Mouse (Mus musculus): ENCODE measurements around the gene Dgki.

Dgki gene

DNA sequence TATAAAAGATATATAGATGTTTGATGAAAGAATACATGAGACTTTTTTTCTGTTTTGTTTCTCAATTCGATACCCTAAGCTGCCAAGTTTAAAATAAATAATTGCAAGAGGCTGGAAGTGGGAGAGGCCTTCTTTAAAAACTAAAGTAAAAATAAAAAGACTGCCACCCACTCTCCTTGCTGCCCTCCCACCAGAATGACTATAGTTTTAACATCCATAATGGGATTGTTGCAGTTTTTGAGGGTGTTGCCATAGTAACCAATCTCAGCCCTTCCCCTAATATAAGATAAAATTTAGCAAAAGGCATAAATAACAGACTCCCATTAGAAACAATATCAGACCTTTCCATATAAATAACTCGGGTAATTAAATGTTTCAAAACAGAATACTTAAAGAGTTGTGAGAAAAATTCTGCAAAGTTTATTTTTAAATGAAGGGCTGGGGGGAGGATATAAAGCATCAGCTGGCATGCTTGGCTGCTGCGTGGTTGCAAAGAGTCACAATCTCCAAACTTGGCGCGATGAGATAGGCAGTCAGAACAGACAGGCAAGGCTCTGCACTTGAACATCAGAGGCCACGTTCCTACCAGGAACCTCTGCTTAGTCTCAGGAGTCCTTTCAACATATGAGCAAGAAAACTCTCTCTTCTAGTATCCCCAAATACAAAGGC, 57.8 kb downstream of the Dgki start:
- no peak for DNase-seq (ENCODE audit: low spot score)

DNA sequence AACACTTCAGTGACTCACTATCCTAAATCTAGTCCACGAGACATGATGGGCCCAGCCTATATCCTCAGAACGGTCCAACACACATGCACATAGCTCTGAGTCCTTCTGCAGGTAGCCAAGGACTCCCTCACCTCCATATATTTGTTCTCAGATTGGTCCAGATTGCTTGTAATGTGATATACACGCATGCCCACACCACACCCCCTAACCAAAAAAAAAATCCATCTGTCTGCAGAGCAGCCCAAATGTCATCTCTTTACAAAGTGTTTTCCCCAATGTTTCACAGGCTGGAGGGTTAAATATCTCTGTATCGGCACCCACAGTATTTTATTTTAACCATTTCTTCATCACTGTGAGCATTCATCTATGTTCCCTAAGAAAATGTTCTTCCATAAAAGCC, 58.5 kb downstream of the Dgki start:
- DNase-seq (ENCODE audit: low spot score): no peak

DNA sequence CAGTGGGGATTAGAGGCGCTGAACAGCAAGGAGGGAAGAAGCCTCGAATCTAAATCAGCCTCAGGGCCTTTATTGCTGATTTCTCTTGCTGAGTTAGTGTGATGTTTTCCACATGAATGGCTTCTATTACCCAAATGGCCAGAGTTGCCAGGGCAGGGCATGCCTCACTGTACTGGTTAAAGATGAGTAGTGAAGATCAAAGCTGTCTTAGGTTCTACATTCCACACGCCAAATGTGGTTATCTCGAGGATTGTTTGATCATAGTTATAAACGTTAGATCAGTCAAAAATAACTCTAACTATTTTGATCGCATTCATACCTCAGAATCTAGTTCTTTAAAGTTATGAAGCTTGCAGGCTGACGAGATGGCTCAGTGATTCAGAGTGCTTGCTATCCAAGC, 59.8 kb downstream of the Dgki start:
- DNase-seq (ENCODE audit: low spot score): no peak

DNA sequence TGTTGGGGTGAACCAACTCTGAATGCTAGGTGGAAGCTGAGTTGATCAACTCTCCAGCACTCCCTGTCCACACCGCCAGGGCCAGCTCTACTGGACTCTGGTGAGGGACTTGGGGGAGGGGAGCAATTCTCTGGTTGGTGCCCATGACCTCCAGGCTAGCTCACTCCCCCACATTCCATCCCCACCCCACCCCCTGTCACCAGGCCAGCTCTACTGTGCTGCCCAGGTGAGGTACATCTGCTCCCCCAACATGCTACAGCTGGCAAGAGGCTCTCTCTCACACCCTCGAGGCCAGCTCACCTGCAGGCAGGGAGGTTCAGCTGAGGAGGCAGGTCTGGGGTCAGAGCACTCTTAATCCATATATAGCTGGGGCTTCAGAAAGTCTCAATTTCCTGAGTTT, 63.1 kb downstream of the Dgki start:
- no peak for DNase-seq (ENCODE audit: low spot score)

DNA sequence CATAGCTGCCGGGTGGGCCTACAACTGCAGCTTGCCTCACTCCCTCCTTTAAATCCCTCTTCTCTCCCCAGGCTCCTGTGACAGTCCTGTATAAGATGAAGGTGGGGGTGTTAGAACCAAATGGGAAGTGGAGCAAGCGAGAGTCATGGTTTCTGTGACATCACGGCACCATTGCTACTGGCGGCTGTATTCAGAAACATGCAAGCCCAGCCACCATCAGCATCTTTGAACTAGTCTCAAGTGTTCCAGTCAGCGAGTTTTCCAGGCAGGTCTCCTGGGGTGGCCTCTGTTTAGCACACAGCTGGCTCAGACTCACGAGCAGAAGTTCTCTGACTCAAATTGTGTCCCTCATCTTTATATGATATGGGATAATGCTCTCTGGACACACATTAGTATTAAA, 68.8 kb downstream of the Dgki start:
- no peak for DNase-seq (ENCODE audit: low spot score)

DNA sequence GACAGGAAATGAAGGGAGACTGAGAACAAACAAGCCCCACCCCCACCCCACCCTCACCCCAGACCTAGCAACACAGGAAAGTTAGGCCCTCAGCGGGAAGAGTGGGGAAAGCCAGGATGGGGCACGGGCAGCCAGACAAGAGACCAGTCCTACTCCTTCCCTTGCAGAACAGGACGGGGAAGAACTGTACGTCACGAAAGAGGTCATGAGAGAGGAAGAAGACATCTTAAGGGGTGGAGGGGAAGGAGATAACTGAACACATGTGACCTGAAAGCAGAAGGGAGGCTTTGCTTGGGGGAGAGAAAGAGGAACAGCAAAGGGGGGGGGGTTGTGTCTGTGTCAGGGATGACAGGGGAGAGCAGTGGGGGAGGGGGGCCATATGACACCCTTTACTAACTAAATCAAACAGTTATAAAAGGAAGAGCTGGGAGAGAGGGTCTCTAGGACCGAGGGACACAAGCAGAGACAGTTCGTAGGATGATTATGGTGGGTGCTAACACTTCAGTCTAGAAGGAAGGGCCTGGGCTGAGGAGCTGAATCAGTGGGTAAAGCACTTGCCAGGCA, 77.0 kb downstream of the Dgki start:
- no peak for DNase-seq (ENCODE audit: low spot score)

DNA sequence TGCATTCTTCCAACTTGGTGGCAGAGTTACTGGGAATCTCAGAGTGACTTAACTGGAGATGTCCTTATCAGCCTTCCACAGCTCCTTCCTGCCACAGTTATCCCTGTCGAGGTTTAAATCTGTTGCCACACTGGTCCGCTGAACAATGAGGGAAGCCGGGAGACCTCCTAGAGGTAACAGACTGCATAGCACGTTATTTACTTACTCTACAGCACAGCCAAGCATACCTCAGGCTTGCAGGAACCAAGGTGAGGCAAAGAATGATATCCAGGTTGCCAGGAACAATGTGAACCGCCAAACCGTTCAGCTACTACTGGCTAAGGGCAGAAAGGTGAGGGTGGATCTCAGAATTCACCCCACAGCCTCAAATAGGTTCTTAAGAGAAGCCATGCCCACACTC, 78.0 kb downstream of the Dgki start:
- DNase-seq (ENCODE audit: low spot score): no peak

DNA sequence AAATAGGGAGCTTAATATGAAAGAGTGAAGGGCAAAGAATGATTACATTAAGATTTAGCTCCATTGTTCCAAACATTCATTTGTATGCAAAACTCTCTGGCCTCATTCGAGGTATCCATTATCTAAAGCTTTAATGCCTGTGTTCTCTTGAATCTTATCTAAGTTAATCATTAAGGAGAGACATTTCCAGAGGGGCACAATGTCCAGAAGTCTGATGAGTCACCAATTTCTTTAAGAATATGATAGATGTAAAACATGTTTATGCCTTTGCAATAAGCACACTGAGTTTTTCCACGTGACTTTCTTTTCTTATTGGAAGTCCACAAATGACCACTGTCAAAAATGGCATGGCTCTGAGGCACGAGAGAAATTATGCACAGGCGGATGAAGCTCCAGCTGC, 80.9 kb downstream of the Dgki start:
- DNase-seq (ENCODE audit: low spot score): no peak

DNA sequence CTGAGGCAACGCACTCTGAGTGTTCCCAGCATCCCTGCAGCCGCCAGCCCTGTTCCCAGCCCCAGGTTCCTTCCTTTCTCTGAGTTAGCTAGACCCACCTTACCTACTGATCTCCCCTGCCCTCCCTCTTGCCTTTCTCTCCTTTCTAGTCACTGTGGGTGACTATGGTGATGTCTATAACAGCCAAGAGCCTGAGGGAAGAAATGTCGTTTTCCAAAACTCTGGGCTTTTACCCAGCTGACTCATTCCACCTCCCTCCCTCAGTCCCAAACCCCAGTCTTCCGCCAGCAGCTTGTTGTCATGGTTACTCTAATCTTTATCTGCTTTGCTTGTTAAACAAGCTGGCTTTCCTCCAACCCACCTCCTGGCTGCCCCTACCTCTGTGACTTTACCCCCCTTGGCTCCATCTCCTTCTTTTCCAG, 83.6 kb downstream of the Dgki start:
- DNase-seq (ENCODE audit: low spot score): no peak

DNA sequence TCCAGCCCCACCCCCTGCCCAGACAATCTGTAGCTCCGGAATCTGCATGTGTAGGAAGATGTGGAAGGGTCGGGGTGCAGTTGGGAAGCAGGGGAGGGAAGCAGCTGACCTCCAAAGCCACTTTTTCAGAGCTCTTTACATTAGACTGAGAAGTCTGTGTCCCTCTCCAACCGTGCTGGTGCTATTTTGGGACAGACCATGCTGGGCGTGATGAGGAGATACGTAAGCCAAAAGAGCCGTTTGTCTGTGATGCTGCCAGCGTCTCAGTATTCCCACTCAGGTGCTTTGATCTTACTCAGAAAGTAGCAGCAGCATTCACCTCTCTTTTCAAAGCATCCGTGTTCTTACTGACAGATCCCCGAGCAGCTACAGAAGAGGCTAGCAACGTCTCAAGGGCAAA, 84.3 kb downstream of the Dgki start:
- no peak for DNase-seq (ENCODE audit: low spot score)

DNA sequence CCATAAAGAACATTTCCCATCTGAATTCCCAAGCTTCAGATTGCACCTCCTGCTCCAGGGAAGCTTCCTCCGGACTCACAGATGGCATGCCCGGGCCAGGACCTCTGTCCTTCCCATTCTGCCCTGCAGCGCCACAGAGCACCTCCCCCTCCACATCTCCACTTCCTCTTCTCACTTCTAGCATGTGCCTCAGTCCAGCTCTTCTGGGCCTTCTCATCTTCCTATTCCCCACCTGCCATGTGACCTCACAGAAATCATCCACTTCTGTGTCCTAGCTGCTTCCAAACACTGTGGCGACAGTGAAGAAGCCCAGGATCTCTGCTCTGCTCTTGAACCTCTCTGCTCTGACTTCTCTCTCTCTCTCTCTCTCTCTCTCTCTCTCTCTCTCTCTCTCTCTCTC, 87.1 kb downstream of the Dgki start:
- DNase-seq (ENCODE audit: low spot score): no peak

DNA sequence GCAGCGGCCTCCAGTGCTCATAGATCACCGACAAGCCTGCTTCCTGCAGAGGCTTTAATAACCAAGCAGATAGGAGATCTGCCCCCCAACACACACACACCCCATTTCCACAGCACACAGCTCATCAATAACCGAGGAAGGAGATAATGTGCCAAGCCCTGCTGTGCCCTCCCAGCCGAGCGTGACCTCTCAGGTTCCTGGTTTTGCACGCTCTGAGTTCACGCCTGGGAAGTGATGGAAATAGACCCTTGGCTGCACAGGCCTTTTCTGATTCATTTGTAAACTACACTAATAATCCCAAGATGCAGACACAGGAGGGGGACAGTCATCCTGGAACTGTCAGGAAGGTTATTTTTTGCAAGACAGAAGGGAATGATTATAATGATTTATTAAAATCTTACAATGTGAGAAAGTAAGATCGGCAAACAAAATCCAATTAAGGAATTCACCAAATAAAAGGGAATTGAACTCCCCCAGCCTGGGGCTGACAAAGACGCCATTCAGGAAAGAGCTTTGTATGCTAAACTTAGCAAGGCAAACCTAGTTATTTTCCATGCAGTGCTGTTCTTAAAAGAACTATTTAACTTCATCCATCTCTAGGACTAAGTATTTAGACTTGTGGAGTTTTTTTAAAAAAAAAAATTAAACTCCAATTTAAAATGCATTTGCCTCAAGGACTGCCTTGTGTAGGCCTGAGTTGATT, 88.3 kb downstream of the Dgki start:
- DNase-seq (ENCODE audit: low spot score): no peak

DNA sequence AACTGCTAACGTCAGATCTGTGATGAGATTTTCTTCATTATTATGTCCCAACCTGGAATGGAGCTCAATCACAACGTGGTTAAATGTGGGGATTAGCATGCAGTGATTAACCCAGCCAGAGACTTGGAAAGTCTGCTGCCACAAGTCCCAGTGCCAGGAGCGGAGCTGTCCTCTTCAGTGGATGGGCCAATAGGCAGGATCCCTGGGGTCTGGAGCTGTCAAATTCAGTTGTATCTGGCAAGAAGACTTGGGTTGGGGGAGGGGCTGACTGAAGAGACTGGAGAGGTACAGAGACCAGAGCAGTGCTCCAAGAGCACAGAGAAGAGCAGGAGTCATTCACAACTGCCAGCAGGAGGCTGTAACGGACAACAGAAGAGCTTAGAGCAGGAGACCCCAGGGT, 97.1 kb downstream of the Dgki start:
- DNase-seq (ENCODE audit: low spot score): no peak

DNA sequence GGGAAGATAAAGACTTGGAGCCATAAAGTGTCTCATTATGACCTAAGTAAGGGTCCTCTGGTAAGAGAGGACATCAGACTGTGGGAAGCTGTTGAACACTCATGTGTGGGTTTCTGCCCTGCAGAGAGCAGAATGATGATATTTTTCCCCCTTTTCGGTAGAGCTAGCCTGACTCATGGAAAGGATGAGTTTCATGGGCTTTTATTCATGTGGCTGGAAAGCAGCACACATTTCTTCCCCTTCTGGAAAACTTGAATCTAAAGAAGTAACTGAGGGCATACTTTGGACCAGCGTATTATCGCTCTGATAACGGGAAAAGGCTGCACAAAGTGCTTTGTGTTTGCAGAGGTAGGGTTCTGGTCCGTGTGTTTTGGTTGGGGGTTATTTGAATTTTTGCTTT, 99.1 kb downstream of the Dgki start:
- no peak for DNase-seq (ENCODE audit: low spot score)

DNA sequence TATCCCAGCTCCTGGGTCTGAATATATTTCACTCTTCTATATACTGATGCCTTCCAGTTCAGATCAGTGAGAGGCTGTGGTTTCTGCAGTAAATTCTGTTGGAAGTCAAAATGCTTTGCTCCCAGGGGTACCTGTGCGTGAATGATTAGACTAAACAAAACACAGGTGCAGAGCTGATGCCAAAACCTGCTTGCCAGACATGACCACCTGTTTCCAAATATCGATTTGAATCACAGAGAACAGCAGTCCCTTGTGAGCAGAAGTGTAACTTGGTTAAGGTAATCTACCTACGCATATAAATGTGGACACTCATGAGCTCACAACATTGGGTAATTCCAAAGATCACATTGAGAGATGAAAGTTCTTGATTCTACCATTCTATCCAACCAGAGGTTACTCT, 100.5 kb downstream of the Dgki start:
- no peak for DNase-seq (ENCODE audit: low spot score)

DNA sequence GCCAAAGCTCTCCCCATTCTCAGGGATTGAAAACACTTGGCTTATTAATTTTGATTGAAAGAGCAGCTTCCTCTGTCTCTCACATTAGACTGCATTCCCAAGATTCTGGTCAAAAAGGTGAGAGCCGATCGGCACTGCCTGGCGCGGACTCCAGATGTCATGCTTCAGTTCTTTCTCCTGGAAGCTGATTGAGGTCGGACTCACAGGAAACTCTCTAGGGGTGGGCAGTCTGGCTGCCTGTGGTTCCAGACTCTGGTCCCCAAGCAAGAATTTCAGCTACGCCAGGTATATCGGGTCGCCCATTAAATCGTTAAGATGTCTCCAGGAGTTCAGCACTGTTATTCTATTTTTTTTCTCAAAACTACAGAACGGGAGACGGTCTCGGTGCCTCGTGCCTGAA, 102.2 kb downstream of the Dgki start:
- DNase-seq (ENCODE audit: low spot score): no peak

DNA sequence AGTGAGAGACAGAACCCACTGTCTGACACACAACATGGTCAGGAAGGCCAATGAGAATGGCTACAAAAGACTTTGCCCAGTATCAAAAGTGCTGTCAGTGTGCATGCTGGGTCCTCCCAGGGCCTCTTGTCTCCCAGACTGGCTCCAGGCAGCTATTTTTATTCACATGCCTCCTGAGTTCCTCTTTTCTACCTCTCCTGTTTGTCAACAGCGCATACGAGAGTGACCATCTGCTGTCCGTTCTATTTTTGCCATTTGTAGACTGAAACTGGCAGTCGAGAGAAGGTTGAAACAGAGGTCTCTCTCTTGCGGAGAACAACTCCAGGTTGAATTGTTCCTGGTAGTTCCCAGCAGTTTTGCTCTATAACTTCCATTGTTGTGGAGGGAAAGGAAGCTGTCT, 103.1 kb downstream of the Dgki start:
- no peak for DNase-seq (ENCODE audit: low spot score)

DNA sequence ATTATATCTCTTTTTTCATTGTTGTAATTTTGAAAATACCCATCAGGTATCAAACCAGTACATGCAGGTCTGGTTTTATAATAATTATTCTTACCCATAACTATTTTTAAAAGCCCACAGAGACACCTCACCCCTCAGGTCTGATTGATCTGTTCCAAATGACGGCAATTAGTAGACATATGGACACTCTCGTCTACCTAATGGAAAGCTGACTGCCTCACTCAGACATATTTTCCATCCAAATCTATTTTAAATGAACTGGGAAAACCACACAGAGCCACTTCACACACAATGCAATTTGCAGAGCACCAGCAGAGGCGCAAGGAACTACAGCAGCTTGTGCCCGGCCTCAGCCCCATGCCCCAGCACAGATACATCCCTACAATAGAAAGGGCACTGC, 104.2 kb downstream of the Dgki start:
- no peak for DNase-seq (ENCODE audit: low spot score)

DNA sequence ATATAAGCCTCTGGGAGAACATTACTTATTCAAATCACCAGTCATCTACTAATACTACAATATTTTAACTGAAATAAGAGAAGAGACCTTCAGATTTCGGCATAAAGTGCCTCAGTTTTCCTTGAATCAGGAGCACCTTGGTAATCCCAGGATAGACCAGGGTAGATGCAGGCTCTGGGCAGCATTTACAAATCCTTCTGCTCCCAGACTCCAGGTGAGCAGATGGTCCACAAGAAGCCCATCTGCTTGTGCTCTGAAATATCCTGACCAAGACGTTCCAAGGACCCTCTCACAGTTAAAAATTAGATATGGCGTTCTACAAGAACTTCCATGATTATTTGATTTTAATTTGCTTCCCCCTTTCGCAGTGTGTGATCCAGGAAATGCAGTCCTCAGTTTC, 118.0 kb downstream of the Dgki start:
- DNase-seq (ENCODE audit: low spot score): no peak

DNA sequence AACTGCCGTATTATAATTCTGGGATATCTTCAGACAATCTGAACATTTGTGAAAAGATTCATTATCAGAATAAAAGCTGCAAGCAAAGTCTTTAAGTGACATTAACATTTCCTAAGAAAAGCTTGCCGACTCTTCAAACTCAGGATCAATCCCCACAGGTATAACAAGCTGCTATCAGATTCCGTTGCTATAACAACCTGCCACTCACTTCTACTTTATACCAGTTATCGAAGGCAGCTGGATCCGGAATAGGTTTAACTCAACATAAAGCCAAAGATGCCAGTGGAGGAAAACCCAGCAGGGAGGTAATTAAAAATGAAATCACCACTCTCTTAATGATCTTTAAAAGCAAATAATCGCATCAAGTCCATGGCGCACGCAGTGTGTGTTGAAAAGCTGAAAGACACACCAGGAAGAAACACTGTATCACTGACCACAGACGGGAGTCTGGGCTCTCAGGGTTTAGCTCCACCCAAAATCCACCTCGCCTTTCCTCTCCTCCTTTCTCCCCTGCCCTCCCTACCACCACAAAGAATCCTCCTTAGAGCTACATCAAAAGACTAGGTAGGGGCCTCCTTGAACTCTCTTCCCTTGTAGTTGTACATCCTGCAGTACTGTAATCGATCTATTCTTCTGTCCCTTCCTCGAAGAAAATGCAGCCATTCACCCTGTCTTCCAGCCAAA, 128.7 kb downstream of the Dgki start:
- no peak for DNase-seq (ENCODE audit: low spot score)

DNA sequence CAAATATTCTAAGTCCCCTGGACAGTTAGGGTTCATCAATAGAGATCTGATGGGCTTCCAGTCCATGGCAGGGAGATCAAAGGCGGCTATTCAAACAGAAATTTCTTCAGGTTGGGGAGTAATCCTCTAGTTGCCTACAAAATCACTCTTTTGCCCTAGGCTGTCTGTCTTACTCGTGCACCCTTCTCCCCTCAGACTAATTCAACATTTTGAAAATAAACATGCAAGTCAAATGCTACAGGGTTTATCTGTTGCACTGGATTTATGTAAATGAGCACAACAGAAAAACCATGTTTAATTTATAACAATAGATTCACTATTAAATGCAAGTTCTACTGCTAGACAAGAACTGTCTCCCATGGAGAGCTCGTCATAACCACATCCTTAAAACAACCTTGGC, 141.1 kb downstream of the Dgki start:
- no peak for DNase-seq (ENCODE audit: low spot score)

DNA sequence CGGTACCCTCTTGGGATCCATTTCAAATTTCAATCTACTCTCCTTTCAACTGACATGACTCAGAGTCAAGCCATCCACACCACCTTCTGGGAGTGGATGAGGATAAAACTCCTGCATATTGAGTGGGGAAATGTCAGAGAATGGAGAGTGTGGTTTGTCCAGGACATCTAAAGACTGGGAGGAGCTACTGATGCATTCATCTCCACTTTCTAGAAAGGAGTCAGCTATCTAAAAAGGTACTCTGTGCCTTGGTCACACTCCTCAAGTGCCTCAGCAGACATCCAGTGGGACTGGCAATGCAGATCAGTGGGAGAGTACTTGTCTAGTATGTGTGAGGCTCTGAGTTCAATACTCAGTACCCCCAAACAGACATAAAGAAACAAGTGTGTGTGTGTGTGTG, 145.9 kb downstream of the Dgki start:
- no peak for DNase-seq (ENCODE audit: low spot score)

DNA sequence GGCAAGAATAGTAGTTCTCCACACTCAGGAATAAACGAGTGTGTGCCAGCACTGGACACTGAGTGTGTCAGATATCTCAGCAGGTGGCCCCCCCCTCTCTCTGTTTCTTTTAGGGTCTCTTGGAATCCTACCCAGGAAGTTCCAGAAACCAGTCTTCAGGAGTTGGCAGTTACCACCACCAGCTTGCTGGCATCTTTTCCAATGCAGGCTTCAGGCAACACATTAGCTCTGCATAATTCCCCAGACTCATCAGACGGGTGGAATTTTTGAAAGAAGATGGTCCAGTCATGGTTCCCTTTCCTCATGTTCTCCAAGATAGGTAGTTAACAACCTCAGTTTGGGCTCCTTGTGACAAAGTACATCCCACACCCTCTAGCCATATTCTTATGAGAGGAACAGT, 149.5 kb downstream of the Dgki start:
- DNase-seq (ENCODE audit: low spot score): no peak
